Mouse (Mus musculus): ENCODE measurements around the gene Ttc39b. TPM values are rescaled to one million over a fixed set of nuclear protein-coding genes. Genes with fewer than 3 reads are reported as not detected.

Gene Ttc39b
- polyA plus RNA-seq, 1 experiment from 2014 or later: 7.1 TPM

DNA sequence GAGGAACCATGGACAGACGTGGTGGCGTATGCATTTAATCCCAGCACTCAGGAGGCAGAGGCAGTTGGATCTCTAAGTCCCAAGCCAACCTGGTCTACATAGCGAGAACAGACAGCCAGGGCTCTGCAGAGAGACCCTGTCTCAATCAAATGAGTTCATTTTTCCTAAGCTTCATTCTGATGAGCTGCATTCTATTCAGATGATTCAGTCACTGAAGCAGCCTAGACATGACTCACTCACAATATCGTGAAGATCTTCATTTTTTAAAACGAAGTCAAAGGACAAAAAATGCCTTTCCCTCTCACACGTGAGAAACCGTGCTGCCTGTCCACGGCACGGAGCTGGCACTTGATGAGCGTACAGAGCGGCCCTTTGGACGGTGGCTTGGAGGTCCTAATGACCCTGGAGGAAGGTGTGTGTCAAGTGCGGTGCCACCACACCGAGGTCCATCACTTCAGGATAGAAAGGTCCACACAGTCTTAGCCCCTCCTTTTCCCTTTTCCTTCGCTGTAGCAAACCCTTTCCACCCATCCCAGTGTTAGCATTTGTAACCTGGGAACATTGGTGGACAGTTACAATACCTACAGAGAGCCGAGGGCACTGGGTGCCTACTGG is 21.8 kb downstream of the Ttc39b start:
- no peaks in the 10 kb centered on the region for H3K4me1 ChIP-seq (ENCODE audit: control insufficient read depth, insufficient read depth, low read length)
- no peak overlapping the region for H3K4me3 ChIP-seq (ENCODE audit: low read depth, low read length)
- no peaks in the 10 kb centered on the region for H3K9me3 ChIP-seq (replicated peaks; ENCODE audit: control insufficient read depth, low read length, poor library complexity, severe bottlenecking)
- H3K27me3 ChIP-seq (ENCODE audit: control insufficient read depth, insufficient read depth, low read depth, low read length): no peaks in the 10 kb centered on the region
- H3K36me3 ChIP-seq (ENCODE audit: control insufficient read depth, insufficient read depth, low read length): no peaks in the 10 kb centered on the region
- no peak overlapping the region for H3K9ac ChIP-seq (ENCODE audit: low read depth, low read length)
- 92% methylated on average over 16 of the region's 16 CpGs for WGBS
- H3K27ac ChIP-seq (ENCODE audit: low read length): no peak overlapping the region
- no peak overlapping the region for H3K4me2 ChIP-seq (ENCODE audit: low read length)
- no peak for ATAC-seq

DNA sequence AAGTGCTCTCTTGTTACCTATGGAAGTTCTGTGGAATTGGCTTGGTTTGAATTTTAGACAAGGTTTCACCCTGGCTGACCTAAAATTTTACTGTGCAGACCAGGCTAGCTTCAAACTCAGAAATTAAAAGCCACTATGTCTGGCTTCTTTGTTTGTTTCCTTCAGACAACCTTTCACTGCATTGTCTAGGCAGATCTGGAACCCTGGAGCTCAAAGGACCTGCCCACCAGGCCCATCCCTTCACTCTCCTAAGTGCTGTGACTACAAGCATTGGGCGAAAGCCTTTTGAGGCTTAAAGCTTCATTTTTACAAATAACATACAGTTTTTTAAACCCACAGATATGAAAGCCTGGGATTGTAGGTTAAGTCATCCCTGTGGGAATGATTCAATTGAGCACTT is 22.3 kb downstream of the Ttc39b start:
- WGBS: 89% methylated on average over 1 of the region's 1 CpGs
- no peaks in the 10 kb centered on the region for H3K9me3 ChIP-seq (replicated peaks; ENCODE audit: control insufficient read depth, low read length, poor library complexity, severe bottlenecking)
- H3K36me3 ChIP-seq (ENCODE audit: control insufficient read depth, insufficient read depth, low read length): no peaks in the 10 kb centered on the region
- ATAC-seq: no peak
- no peak overlapping the region for H3K27ac ChIP-seq (ENCODE audit: low read length)
- no peak overlapping the region for H3K4me3 ChIP-seq (ENCODE audit: low read depth, low read length)
- H3K4me2 ChIP-seq (ENCODE audit: low read length): no peak overlapping the region
- no peaks in the 10 kb centered on the region for H3K27me3 ChIP-seq (ENCODE audit: control insufficient read depth, insufficient read depth, low read depth, low read length)
- H3K4me1 ChIP-seq (ENCODE audit: control insufficient read depth, insufficient read depth, low read length): no peaks in the 10 kb centered on the region
- no peak overlapping the region for H3K9ac ChIP-seq (ENCODE audit: low read depth, low read length)

DNA sequence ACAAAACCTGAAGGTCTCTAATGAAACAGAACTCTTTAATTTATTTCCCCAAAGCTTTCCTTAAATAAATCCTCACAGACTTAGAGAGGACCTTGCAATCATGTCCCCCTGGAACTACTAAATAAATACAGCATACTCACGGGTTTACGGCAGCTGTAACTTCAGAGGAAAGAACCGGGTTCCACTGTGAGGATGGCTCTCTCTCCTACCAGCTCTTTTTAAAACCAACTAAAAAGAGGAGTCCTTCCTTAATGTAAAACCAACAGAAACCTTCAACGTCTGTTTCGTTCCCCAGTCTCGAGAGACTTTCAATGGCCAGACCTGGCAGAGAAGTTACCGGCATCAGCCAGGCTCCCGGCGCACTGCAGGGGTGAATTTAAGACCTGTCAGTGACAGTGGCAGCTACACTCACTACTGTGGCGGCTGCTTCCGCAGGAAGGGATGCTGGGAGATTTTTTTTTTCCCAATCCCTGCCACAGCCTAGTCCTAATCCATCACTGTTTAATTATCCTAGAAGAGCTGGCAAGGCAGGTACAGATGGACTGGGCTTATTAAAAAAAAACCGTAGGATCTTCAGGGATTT is 39.2 kb downstream of the Ttc39b start:
- Histone ChIP-seq H3K4me1 (ENCODE audit: control insufficient read depth, insufficient read depth, low read length) (peaks cover 6% of the 10 kb centered on the region; the same call in 1 of the 2 replicates), H3K36me3 (ENCODE audit: control insufficient read depth, insufficient read depth, low read length) (no peaks in the 10 kb centered on the region), H3K4me2 (ENCODE audit: low read length) (peak overlapping the region; percentile 75), H3K4me3 (ENCODE audit: low read depth, low read length) (peak overlapping the region; percentile 61), H3K27me3 (ENCODE audit: control insufficient read depth, insufficient read depth, low read depth, low read length) (no peaks in the 10 kb centered on the region), H3K9ac (ENCODE audit: low read depth, low read length) (peak overlapping the region; percentile 78), H3K9me3 (replicated peaks; ENCODE audit: control insufficient read depth, low read length, poor library complexity, severe bottlenecking) (no peaks in the 10 kb centered on the region), H3K27ac (ENCODE audit: low read length) (peak overlapping the region; percentile 84)
- peak; percentile 80 for ATAC-seq
- 2% methylated on average over 12 of the region's 12 CpGs for WGBS

DNA sequence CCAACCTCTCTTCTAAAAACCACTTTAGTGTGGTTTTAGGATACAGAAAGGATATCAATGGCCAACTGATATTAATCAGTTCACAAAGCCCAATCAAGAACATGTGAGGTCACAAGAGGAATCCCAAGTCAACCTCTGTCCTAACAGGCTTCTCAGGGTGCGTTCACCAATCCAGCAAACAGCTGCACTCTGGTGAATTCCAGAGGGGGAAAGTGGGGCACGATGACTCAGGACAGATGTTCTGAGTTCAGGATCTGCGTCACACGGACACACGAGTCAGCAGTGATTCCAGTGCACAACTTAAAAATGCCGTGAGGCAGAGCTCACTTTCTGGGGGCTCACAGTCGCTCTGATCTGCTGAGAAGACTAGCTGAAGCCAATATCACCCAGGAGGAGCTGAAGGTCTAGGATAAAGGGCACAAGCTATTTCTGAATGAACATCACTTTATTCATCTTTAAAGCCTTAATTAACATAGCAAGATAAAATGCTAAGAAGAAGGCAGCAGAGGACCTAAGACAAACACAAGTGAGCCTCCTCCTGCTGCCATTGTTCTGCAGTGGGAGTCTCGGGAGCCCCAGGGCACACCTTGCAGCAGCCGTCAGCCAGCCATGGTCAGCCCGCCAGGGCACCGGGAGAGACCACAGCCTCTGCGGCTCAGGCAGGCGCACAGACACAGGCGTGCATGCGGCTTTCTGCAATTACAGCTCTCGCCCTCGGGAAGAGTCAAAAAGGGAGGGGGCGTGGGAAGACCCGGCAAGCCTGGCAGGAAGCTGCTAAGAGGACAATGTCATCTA is 39.9 kb downstream of the Ttc39b start:
- 17% methylated on average over 19 of the region's 19 CpGs for WGBS
- Histone ChIP-seq H3K27ac (ENCODE audit: low read length) (peak overlapping the region; percentile 84), H3K36me3 (ENCODE audit: control insufficient read depth, insufficient read depth, low read length) (no peaks in the 10 kb centered on the region), H3K9ac (ENCODE audit: low read depth, low read length) (peak overlapping the region; percentile 78), H3K4me2 (ENCODE audit: low read length) (peak overlapping the region; percentile 75), H3K4me3 (ENCODE audit: low read depth, low read length) (peak overlapping the region; percentile 61), H3K27me3 (ENCODE audit: control insufficient read depth, insufficient read depth, low read depth, low read length) (no peaks in the 10 kb centered on the region), H3K4me1 (ENCODE audit: control insufficient read depth, insufficient read depth, low read length) (peaks cover 6% of the 10 kb centered on the region; the same call in 1 of the 2 replicates), H3K9me3 (replicated peaks; ENCODE audit: control insufficient read depth, low read length, poor library complexity, severe bottlenecking) (no peaks in the 10 kb centered on the region)
- peak; percentile 92 for ATAC-seq

DNA sequence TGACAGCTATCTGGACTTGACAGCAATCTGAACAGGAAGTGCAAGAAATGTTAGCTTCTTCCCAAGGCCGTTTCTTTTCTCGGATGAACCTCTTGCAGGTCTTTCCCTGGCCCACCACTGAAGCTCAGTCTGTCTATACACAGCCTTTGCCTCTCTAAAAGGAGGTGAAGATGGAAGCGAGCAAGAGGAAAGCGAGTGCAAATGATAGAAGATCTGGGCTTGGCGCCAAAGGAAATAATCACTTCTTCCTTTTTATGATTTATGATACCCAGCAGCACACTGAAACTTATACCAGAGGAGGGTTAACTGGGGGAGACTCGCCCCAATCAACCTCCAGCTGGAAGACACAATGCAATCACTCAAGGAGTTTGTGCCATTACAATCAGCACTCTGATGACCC is 41.6 kb downstream of the Ttc39b start:
- 80% methylated on average over 6 of the region's 6 CpGs for WGBS
- no peak overlapping the region for H3K4me2 ChIP-seq (ENCODE audit: low read length)
- no peak overlapping the region for H3K9ac ChIP-seq (ENCODE audit: low read depth, low read length)
- no peak overlapping the region for H3K27ac ChIP-seq (ENCODE audit: low read length)
- no peaks in the 10 kb centered on the region for H3K36me3 ChIP-seq (ENCODE audit: control insufficient read depth, insufficient read depth, low read length)
- no peak for ATAC-seq
- no peaks in the 10 kb centered on the region for H3K27me3 ChIP-seq (ENCODE audit: control insufficient read depth, insufficient read depth, low read depth, low read length)
- peaks cover 6% of the 10 kb centered on the region; the same call in 1 of the 2 replicates for H3K4me1 ChIP-seq (ENCODE audit: control insufficient read depth, insufficient read depth, low read length)
- H3K4me3 ChIP-seq (ENCODE audit: low read depth, low read length): no peak overlapping the region
- H3K9me3 ChIP-seq (replicated peaks; ENCODE audit: control insufficient read depth, low read length, poor library complexity, severe bottlenecking): no peaks in the 10 kb centered on the region

DNA sequence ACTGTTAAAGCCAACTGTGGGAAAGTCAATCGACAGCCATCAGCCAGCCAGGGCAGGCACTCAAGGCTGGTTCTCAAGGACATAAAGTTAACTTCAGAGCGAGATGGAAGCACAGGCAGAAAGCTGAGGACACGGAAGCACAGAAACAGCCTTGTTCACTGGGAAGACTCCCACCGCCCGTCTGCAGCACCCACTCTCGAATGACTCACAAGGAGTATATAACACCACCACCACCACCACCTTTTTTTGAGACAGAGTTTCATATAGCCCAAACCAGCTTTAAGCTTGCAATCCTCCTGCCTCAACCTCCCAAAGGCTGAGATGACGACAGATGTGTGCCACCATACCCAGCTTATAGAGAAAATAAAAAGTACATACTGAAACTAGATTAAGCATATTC is 44.8 kb downstream of the Ttc39b start:
- Histone ChIP-seq H3K4me2 (ENCODE audit: low read length) (no peak overlapping the region), H3K9me3 (replicated peaks; ENCODE audit: control insufficient read depth, low read length, poor library complexity, severe bottlenecking) (no peaks in the 10 kb centered on the region), H3K27me3 (ENCODE audit: control insufficient read depth, insufficient read depth, low read depth, low read length) (no peaks in the 10 kb centered on the region), H3K9ac (ENCODE audit: low read depth, low read length) (no peak overlapping the region), H3K4me1 (ENCODE audit: control insufficient read depth, insufficient read depth, low read length) (peaks cover 6% of the 10 kb centered on the region; the same call in 1 of the 2 replicates), H3K27ac (ENCODE audit: low read length) (no peak overlapping the region), H3K4me3 (ENCODE audit: low read depth, low read length) (no peak overlapping the region), H3K36me3 (ENCODE audit: control insufficient read depth, insufficient read depth, low read length) (no peaks in the 10 kb centered on the region)
- WGBS: 94% methylated on average over 7 of the region's 7 CpGs
- no peak for ATAC-seq

DNA sequence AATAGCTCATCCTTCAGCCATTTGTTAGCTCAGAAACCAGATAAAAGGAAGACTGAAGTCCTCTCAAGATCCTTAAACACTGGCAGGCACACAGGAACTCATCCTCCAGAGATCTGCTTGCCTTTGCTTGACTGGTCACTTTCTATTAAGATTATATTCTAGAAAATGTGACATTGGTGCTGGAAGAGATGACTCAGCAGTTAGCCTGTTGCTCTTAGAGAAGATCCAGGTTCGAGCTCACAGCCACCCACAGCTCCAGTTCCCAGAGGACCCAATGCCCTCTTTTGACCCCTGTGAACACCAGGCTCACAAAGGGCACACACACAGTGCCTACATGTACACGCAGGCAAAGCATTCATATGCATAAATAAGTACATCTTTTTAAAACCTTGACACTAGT is 49.8 kb downstream of the Ttc39b start:
- no peak for ATAC-seq
- no peak overlapping the region for H3K4me2 ChIP-seq (ENCODE audit: low read length)
- H3K9ac ChIP-seq (ENCODE audit: low read depth, low read length): no peak overlapping the region
- no peak overlapping the region for H3K4me3 ChIP-seq (ENCODE audit: low read depth, low read length)
- WGBS: 68% methylated on average over 2 of the region's 2 CpGs
- no peaks in the 10 kb centered on the region for H3K36me3 ChIP-seq (ENCODE audit: control insufficient read depth, insufficient read depth, low read length)
- no peaks in the 10 kb centered on the region for H3K9me3 ChIP-seq (replicated peaks; ENCODE audit: control insufficient read depth, low read length, poor library complexity, severe bottlenecking)
- H3K27ac ChIP-seq (ENCODE audit: low read length): no peak overlapping the region
- no peaks in the 10 kb centered on the region for H3K4me1 ChIP-seq (ENCODE audit: control insufficient read depth, insufficient read depth, low read length)
- H3K27me3 ChIP-seq (ENCODE audit: control insufficient read depth, insufficient read depth, low read depth, low read length): no peaks in the 10 kb centered on the region

DNA sequence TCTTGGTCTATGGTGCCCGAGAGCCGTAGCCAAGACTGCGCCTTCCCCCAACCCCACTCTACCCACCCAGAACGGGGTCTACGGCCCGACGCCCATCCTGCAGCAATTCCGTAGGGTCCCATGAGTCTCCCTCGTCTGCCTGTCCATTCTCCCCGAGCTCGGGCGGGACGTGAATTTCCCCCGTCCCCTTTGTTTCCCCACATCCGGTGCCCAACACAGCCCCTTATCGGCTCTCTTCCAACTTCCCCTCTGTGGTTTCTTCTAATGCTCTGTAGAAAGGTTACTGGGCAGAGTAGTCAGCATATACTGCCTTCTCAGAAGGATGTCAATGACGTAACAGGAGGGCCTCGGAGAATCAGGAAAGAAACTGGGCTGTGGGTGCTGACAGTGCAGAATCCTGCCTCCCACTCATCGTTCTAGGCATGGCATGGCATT is 50.4 kb downstream of the Ttc39b start:
- H3K9me3 ChIP-seq (replicated peaks; ENCODE audit: control insufficient read depth, low read length, poor library complexity, severe bottlenecking): no peaks in the 10 kb centered on the region
- H3K4me3 ChIP-seq (ENCODE audit: low read depth, low read length): no peak overlapping the region
- H3K4me1 ChIP-seq (ENCODE audit: control insufficient read depth, insufficient read depth, low read length): no peaks in the 10 kb centered on the region
- no peak overlapping the region for H3K9ac ChIP-seq (ENCODE audit: low read depth, low read length)
- H3K27me3 ChIP-seq (ENCODE audit: control insufficient read depth, insufficient read depth, low read depth, low read length): no peaks in the 10 kb centered on the region
- no peak for ATAC-seq
- H3K4me2 ChIP-seq (ENCODE audit: low read length): no peak overlapping the region
- H3K36me3 ChIP-seq (ENCODE audit: control insufficient read depth, insufficient read depth, low read length): no peaks in the 10 kb centered on the region
- WGBS: 94% methylated on average over 19 of the region's 19 CpGs
- no peak overlapping the region for H3K27ac ChIP-seq (ENCODE audit: low read length)
